ENCODE assay signal across 11 mouse cellular contexts in the genomic region with DNA sequence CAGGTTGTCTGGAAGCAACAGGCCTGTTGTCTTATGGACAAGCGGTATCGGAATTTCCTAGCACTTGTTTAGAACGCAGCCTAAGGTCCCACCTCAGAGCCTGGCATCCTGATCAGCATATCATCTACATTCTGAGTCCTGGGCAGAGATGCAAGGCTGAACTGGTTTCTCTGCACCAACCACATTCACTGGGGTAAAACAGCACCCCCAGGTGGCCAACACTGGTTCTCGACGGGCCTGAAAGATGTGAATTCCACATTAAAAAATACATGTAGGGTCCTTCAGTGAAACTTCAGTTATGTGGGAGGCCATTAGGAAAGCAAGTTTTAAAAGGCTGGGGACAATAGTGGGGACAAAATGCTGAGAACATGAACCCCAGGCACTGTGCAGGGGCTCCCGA. TPM values are rescaled to one million over a fixed set of nuclear protein-coding genes. Genes with fewer than 3 reads are reported as not detected.
A peak's percentile ranks its signal among the peaks of the same experiment; 100 is the strongest.
DNase-seq lines count a peak whose midpoint lies in the region; ATAC-seq lines count a peak whose summit lies in the region.
"Had no signal": no experiment of that assay in that cellular context is flagged by ENCODE, and none has a peak within 500 bp of the region (broad histone marks: within the 10 kb centered on the region; RNA-seq: fewer than 3 reads in every experiment).

No protein-coding gene starts in this region.

- H3K27ac ChIP-seq in forebrain, embryonic 13.5 days, result no peak overlapping the region
- H3K27ac ChIP-seq in forebrain, embryonic 15.5 days (replicated peaks), result no peak overlapping the region
- H3K27ac ChIP-seq: heart, embryonic 13.5 days had no signal

- ATAC-seq in forebrain, embryonic 13.5 days, result 0 out of 2 replicates have a peak, but pooled peaks have one; percentile 34
- no peak for ATAC-seq in forebrain, embryonic 15.5 days (replicated peaks)
- peak; percentile 39; the same call in 1 of the 2 replicates for ATAC-seq in frontal cortex, adult (ENCODE audit: low TSS enrichment)
- no peak for ATAC-seq in megakaryocyte progenitor cell, adult 5-6 weeks (replicated peaks; ENCODE audit: poor library complexity)

- H3K4me2 ChIP-seq in forebrain, embryonic 13.5 days, result no peak overlapping the region
- no peak overlapping the region for H3K4me2 ChIP-seq in forebrain, embryonic 15.5 days (replicated peaks)
- H3K4me2 ChIP-seq: heart, embryonic 13.5 days had no signal

- H3K36me3 ChIP-seq in forebrain, embryonic 13.5 days (ENCODE audit: poor library complexity, severe bottlenecking), result no peaks in the 10 kb centered on the region
- no peaks in the 10 kb centered on the region for H3K36me3 ChIP-seq in forebrain, embryonic 15.5 days
- H3K36me3 ChIP-seq: heart, embryonic 13.5 days had no signal

- no peak overlapping the region for H3K9ac ChIP-seq in forebrain, embryonic 13.5 days
- H3K9ac ChIP-seq in forebrain, embryonic 15.5 days (replicated peaks), result no peak overlapping the region
- H3K9ac ChIP-seq: heart, embryonic 13.5 days had no signal

- WGBS in forebrain, embryonic 13.5 days, result 51% methylated on average over 6 of the region's 6 CpGs
- 59% methylated on average over 6 of the region's 6 CpGs for WGBS in forebrain, embryonic 15.5 days

- H3K4me3 ChIP-seq in forebrain, embryonic 13.5 days, result no peak overlapping the region
- H3K4me3 ChIP-seq in forebrain, embryonic 15.5 days, result no peak overlapping the region
- H3K4me3 ChIP-seq: heart, embryonic 13.5 days; myocyte had no signal

- H3K27me3 ChIP-seq in forebrain, embryonic 13.5 days, result no peaks in the 10 kb centered on the region
- no peaks in the 10 kb centered on the region for H3K27me3 ChIP-seq in forebrain, embryonic 15.5 days
- H3K27me3 ChIP-seq: heart, embryonic 13.5 days had no signal

- H3K9me3 ChIP-seq in forebrain, embryonic 13.5 days (replicated peaks), result no peaks in the 10 kb centered on the region
- no peaks in the 10 kb centered on the region for H3K9me3 ChIP-seq in forebrain, embryonic 15.5 days
- H3K9me3 ChIP-seq: heart, embryonic 13.5 days had no signal

- peak; percentile 73 for DNase-seq in urinary bladder, postnatal 14 days (ENCODE audit: low spot score)
- no peak for DNase-seq in urinary bladder, adult 2 months (ENCODE audit: low spot score)
- DNase-seq in left cerebral cortex, adult 11 months (ENCODE audit: low spot score), result peak; percentile 64
- DNase-seq in retina, embryonic 14.5 days (ENCODE audit: low spot score), result peak; percentile 74

- peaks cover 36% of the 10 kb centered on the region for H3K4me1 ChIP-seq in forebrain, embryonic 13.5 days
- peaks cover 25% of the 10 kb centered on the region for H3K4me1 ChIP-seq in forebrain, embryonic 15.5 days

RNA-seq across cellular contexts. Expression of a gene that starts 20.0 kb away (rescaled TPM):
- 0.06 and 0.09 TPM in 2 replicates for polyA plus RNA-seq in forebrain, embryonic 13.5 days (2015; fragmentation: Nextera tagmentation; extraction: Ambion mirVana)
- 0.06 TPM in 1 of 2 replicates, not detected in the other for polyA plus RNA-seq in forebrain, embryonic 15.5 days (2015; fragmentation: Nextera tagmentation; extraction: Ambion mirVana)
- polyA plus RNA-seq in urinary bladder, adult 2 months (2012; rRNA removed), result 11.9 and 14.4 TPM in 2 replicates
- not detected in 2 replicates for total RNA-seq in megakaryocyte progenitor cell, adult 5-6 weeks (2015)
- total RNA-seq in megakaryocyte progenitor cell, adult 5-6 weeks (2017), result not detected in 2 replicates
- total RNA-seq: MEL had no signal

Comparison
In these comparisons a context has a peak if more than half of its experiments do, and no peak if none do; other contexts are left out.
1. ATAC-seq: peak in forebrain, embryonic 13.5 days (single experiment) and frontal cortex, adult (single experiment); none in forebrain, embryonic 15.5 days (single experiment) and megakaryocyte progenitor cell, adult 5-6 weeks (single experiment).
2. RNA of a gene that starts 20.0 kb away (polyA plus RNA-seq): 11.9 to 14.4 TPM in urinary bladder, adult 2 months; 0.06 to 0.09 TPM in forebrain, embryonic 13.5 days and 0.06 TPM in forebrain, embryonic 15.5 days; every median in the first group is over 10 times any median in the second.